Mouse (Mus musculus) lung, embryonic 16.5 days (tissue): ENCODE measurements at regions not wholly inside any gene's neighbourhood (a gene's known extent, or its start where the extent isn't known, plus 50 kb on each side); places are given as distances from the start of the nearest gene placed in this dataset.

Experiments
- ATAC-seq: fragments of 200-750 bp; cut with Nextera tagmentation; 2 replicates; pipeline ENCODE4 v1.8.0; 2017; ENCODE audit warnings: low read depth, mild to moderate bottlenecking, moderate library complexity
- H3K27ac ChIP-seq: fragments of 300-500 bp; sonication (generic); 2 replicates; pipeline ENCODE4 v1.5.1; 2014; ENCODE audit warnings: mild to moderate bottlenecking, control low read depth, low read length
- H3K27me3 ChIP-seq: fragments of 300-500 bp; sonication (generic); 2 replicates; pipeline ENCODE4 v1.6.1; 2014; ENCODE audit warnings: low read depth, low read length, mixed read lengths; ENCODE audit not compliant: control insufficient read depth, insufficient read depth
- H3K36me3 ChIP-seq: fragments of 300-500 bp; sonication (generic); 2 replicates; pipeline ENCODE4 v1.6.1; 2014; ENCODE audit warnings: low read length; ENCODE audit not compliant: control insufficient read depth, insufficient read depth
- H3K4me1 ChIP-seq: fragments of 300-500 bp; sonication (generic); replicated peaks from 2 replicates; pipeline ENCODE4 v1.6.1; 2014; ENCODE audit warnings: low read length, mixed read lengths; ENCODE audit not compliant: control insufficient read depth, insufficient read depth
- H3K4me2 ChIP-seq: fragments of 300-500 bp; sonication (generic); 2 replicates; pipeline ENCODE4 v1.6.1; 2014; ENCODE audit warnings: low read depth, low read length, control low read depth
- H3K4me3 ChIP-seq: fragments of 300-500 bp; sonication (generic); 2 replicates; pipeline ENCODE4 v1.5.1; 2014; ENCODE audit warnings: mild to moderate bottlenecking, low read length, control low read depth
- H3K9ac ChIP-seq: fragments of 300-500 bp; sonication (generic); 2 replicates; pipeline ENCODE4 v1.6.1; 2014; ENCODE audit warnings: low read length, control low read depth
- H3K9me3 ChIP-seq: fragments of 300-500 bp; sonication (generic); 2 replicates; pipeline ENCODE4 v1.6.1; 2016; ENCODE audit warnings: low read length; ENCODE audit not compliant: control insufficient read depth
- WGBS: fragments of 180-500 bp; shearing (Covaris S2); extraction: QIAGEN DNeasy Blood & Tissue Kit; methylation state at CpG from one replicate; pipeline ENCODE4 v1.1.7; 2014; 5-methylcytosine and 5-hydroxymethylcytosine counted together

- no peaks in the 10 kb centered on the region for H3K9me3 ChIP-seq
- H3K27ac ChIP-seq: peak overlapping the region; percentile 28
- no peak overlapping the region for H3K4me3 ChIP-seq
- no peaks in the 10 kb centered on the region for H3K36me3 ChIP-seq
- no peak overlapping the region for H3K4me2 ChIP-seq
- no peaks in the 10 kb centered on the region for H3K27me3 ChIP-seq
- ATAC-seq: no peak
- 58% methylated on average over 7 of the region's 7 CpGs for WGBS
- peaks cover 5% of the 10 kb centered on the region for H3K4me1 ChIP-seq
- no peak overlapping the region for H3K9ac ChIP-seq
Measured at GRCm38 (mm10) chr8:103492914-103493517, 608.4 kb upstream of the Cdh5 start.

GRCm38 (mm10) chr8:103493932-103494493 is 607.4 kb upstream of the Cdh5 start:
- Histone ChIP-seq H3K27me3 (no peaks in the 10 kb centered on the region), H3K9ac (no peak overlapping the region), H3K4me2 (no peak overlapping the region), H3K27ac (peak overlapping the region; percentile 45), H3K4me1 (peaks cover 5% of the 10 kb centered on the region), H3K4me3 (no peak overlapping the region), H3K36me3 (no peaks in the 10 kb centered on the region), H3K9me3 (no peaks in the 10 kb centered on the region)
- no peak for ATAC-seq
- WGBS: 80% methylated on average over 4 of the region's 4 CpGs

GRCm38 (mm10) chr8:103494670-103495069 is 606.8 kb upstream of the Cdh5 start:
- H3K27ac ChIP-seq: peak overlapping the region; percentile 45

GRCm38 (mm10) chr8:103501328-103501727 is 600.1 kb upstream of the Cdh5 start:
- ATAC-seq: peak; percentile 97
- Histone ChIP-seq H3K9me3 (no peaks in the 10 kb centered on the region), H3K4me3 (no peak overlapping the region), H3K4me2 (no peak overlapping the region), H3K9ac (no peak overlapping the region), H3K36me3 (no peaks in the 10 kb centered on the region), H3K4me1 (no peaks in the 10 kb centered on the region), H3K27ac (peak overlapping the region; percentile 88), H3K27me3 (no peaks in the 10 kb centered on the region)
- WGBS: 26% methylated on average over 2 of the region's 2 CpGs

More at GRCm38 (mm10) chr8:103494670-103495069, 606.8 kb upstream of the Cdh5 start:
- peak; percentile 96 for ATAC-seq
- H3K36me3 ChIP-seq: no peaks in the 10 kb centered on the region
- H3K9me3 ChIP-seq: no peaks in the 10 kb centered on the region
- H3K27me3 ChIP-seq: no peaks in the 10 kb centered on the region
- H3K9ac ChIP-seq: no peak overlapping the region
- peaks cover 5% of the 10 kb centered on the region for H3K4me1 ChIP-seq
- WGBS: 32% methylated on average over 1 of the region's 1 CpGs
- no peak overlapping the region for H3K4me3 ChIP-seq
- no peak overlapping the region for H3K4me2 ChIP-seq

GRCm38 (mm10) chr8:103502991-103503767 is 598.2 kb upstream of the Cdh5 start:
- H3K27me3 ChIP-seq: no peaks in the 10 kb centered on the region
- no peak overlapping the region for H3K4me3 ChIP-seq
- no peak overlapping the region for H3K27ac ChIP-seq
- no peaks in the 10 kb centered on the region for H3K4me1 ChIP-seq
- H3K9ac ChIP-seq: no peak overlapping the region
- no peak overlapping the region for H3K4me2 ChIP-seq
- no peaks in the 10 kb centered on the region for H3K36me3 ChIP-seq
- peaks cover 5% of the 10 kb centered on the region; the same call in 1 of the 2 replicates for H3K9me3 ChIP-seq
- no peak for ATAC-seq
- WGBS: 79% methylated on average over 9 of the region's 9 CpGs

- H3K9me3 ChIP-seq: peaks cover 5% of the 10 kb centered on the region; the same call in 1 of the 2 replicates
- 25% methylated on average over 6 of the region's 6 CpGs for WGBS
Measured at GRCm38 (mm10) chr8:103506334-103506733, 595.1 kb upstream of the Cdh5 start.

GRCm38 (mm10) chr8:103507068-103507467 is 594.4 kb upstream of the Cdh5 start:
- Histone ChIP-seq H3K27ac (0 out of 2 replicates have a peak overlapping the region, but pooled peaks have one; percentile 31), H3K27me3 (no peaks in the 10 kb centered on the region), H3K36me3 (no peaks in the 10 kb centered on the region), H3K9me3 (peaks cover 5% of the 10 kb centered on the region; the same call in 1 of the 2 replicates), H3K4me2 (no peak overlapping the region), H3K4me1 (no peaks in the 10 kb centered on the region), H3K9ac (no peak overlapping the region), H3K4me3 (no peak overlapping the region)
- WGBS: 70% methylated on average over 5 of the region's 5 CpGs
- no peak for ATAC-seq

More at GRCm38 (mm10) chr8:103506334-103506733, 595.1 kb upstream of the Cdh5 start:
- no peak overlapping the region for H3K4me3 ChIP-seq
- no peak overlapping the region for H3K9ac ChIP-seq
- ATAC-seq: no peak
- no peaks in the 10 kb centered on the region for H3K36me3 ChIP-seq
- H3K27me3 ChIP-seq: no peaks in the 10 kb centered on the region
- no peak overlapping the region for H3K4me2 ChIP-seq
- no peaks in the 10 kb centered on the region for H3K4me1 ChIP-seq
- H3K27ac ChIP-seq: peak overlapping the region; percentile 49; the same call in 1 of the 2 replicates

GRCm38 (mm10) chr8:103520141-103520866 is 581.1 kb upstream of the Cdh5 start:
- no peak overlapping the region for H3K4me3 ChIP-seq
- no peak overlapping the region for H3K4me2 ChIP-seq
- no peaks in the 10 kb centered on the region for H3K9me3 ChIP-seq
- peaks cover 3% of the 10 kb centered on the region for H3K4me1 ChIP-seq
- no peak for ATAC-seq
- H3K27me3 ChIP-seq: no peaks in the 10 kb centered on the region
- no peak overlapping the region for H3K27ac ChIP-seq
- no peaks in the 10 kb centered on the region for H3K36me3 ChIP-seq
- no peak overlapping the region for H3K9ac ChIP-seq
- WGBS: 46% methylated on average over 4 of the region's 4 CpGs

- no peak for ATAC-seq
- no peak overlapping the region for H3K27ac ChIP-seq
Measured at GRCm38 (mm10) chr8:103530903-103531302, 570.5 kb upstream of the Cdh5 start.

More at GRCm38 (mm10) chr8:103530903-103531302, 570.5 kb upstream of the Cdh5 start:
- no peak overlapping the region for H3K4me3 ChIP-seq
- WGBS: 55% methylated on average over 4 of the region's 4 CpGs
- no peaks in the 10 kb centered on the region for H3K9me3 ChIP-seq
- H3K4me1 ChIP-seq: no peaks in the 10 kb centered on the region
- H3K9ac ChIP-seq: no peak overlapping the region
- H3K4me2 ChIP-seq: no peak overlapping the region
- H3K36me3 ChIP-seq: no peaks in the 10 kb centered on the region
- H3K27me3 ChIP-seq: no peaks in the 10 kb centered on the region
